Mouse (Mus musculus): ENCODE measurements around the gene Klf17. TPM values are rescaled to one million over a fixed set of nuclear protein-coding genes. Genes with fewer than 3 reads are reported as not detected.

Gene Klf17
- total RNA-seq, 2 experiments from 2014 or later: not detected

Other genes starting within 250 kb of the Klf17 start
- 10 to 100 TPM; 67.7 to 88.3 TPM for gene Eri3, start 215.3 kb downstream of the Klf17 start, total RNA-seq (2021)
- 10 to 100 TPM; 18.3 to 19.0 TPM for gene Dmap1, start 83.4 kb downstream of the Klf17 start, total RNA-seq (2021)
- not detected for gene Gm12845, start 41.2 kb downstream of the Klf17 start, total RNA-seq (2021)
- gene Slc6a9, start 68.9 kb upstream of the Klf17 start, total RNA-seq (2021): 1 to 10 TPM; 2.6 to 2.7 TPM
- under 1 TPM; 0.13 to 0.39 TPM for gene Ccdc24, start 106.9 kb upstream of the Klf17 start, total RNA-seq (2021)
- 1 to 10 TPM; 4.5 to 5.2 TPM for gene B4galt2, start 117.8 kb upstream of the Klf17 start, total RNA-seq (2021)
- 100 to 1,000 TPM; 111 to 127 TPM for gene Atp6v0b, start 121.7 kb upstream of the Klf17 start, total RNA-seq (2021)
- gene Dph2, start 126.4 kb upstream of the Klf17 start, total RNA-seq (2021): 1 to 10 TPM; 3.2 to 4.4 TPM
- gene Ipo13, start 149.4 kb upstream of the Klf17 start, total RNA-seq (2021): 10 to 100 TPM; 76.0 to 77.1 TPM
- gene Artn, start 164.1 kb upstream of the Klf17 start, total RNA-seq (2021): under 1 TPM; 0.11 to 0.21 TPM